Mouse (Mus musculus) olfactory bulb, adult 2 months (tissue): ENCODE data around the gene Rnf141.

ENCODE experiments used
- CTCF ChIP-seq: fragments of 200-500 bp; IDR thresholded peaks from 2 replicates; pipeline ENCODE4 v1.5.1; 2012; ENCODE audit warnings: low read depth, mild to moderate bottlenecking, low read length, moderate library complexity; ENCODE audit not compliant: insufficient read depth
- POLR2A ChIP-seq: fragments of 200-500 bp; IDR thresholded peaks from 2 replicates; pipeline ENCODE4 v1.6.1; 2012; ENCODE audit warnings: mild to moderate bottlenecking, low read depth, low read length, moderate library complexity; ENCODE audit not compliant: insufficient read depth

DNA sequence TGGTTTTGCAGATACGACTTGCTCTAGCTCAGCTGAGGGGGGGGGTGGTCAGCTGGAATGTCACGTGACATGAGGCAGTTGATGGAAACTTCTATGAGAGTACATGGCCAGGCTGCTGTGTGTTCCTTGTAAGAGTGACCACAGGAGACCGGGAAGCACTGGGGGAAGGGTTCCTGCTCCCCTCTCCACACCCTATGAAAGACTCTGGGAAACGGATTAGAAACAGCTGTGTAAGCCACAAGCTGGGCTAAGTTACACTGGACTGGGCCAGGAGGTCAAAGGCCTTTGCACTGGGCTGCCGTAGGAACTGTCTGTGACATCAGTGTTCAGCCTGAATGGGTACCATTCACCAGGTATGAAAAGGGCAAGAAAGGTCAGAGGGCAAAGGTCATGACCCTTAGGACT is 90.3 kb downstream of the Rnf141 start:
- TF ChIP-seq POLR2A: no peak
- no peak for TF ChIP-seq CTCF
